Comparison of ENCODE assay signal across 10 mouse cellular contexts in genomic region chr2:172216163-172216915, GRCm38 (mm10). TPM values are rescaled to one million over a fixed set of nuclear protein-coding genes. Genes with fewer than 3 reads are reported as not detected.
DNase-seq lines count a peak whose midpoint lies in the region; ATAC-seq and TF ChIP-seq lines count a peak whose summit lies in the region.
"Had no signal": no experiment of that assay in that cellular context is flagged by ENCODE, and none has a peak within 500 bp of the region (broad histone marks: within the 10 kb centered on the region; RNA-seq: fewer than 3 reads in every experiment).

No protein-coding gene starts in this region.

- H3K4me2 ChIP-seq in forebrain, embryonic 11.5 days (ENCODE audit: low read depth, low read length, severe bottlenecking): no peak overlapping the region
- H3K4me2 ChIP-seq: neural tube, embryonic 15.5 days had no signal

- intact Hi-C loops in gastrocnemius, adult 2 months (cut with DNase I): loop anchor here (10.0 kb wide), 1 partner anchor 1302 kb away; no protein-coding TSS in a partner anchor

- TF ChIP-seq POLR2A in testis, adult 2 months (IDR thresholded peaks at IDR 0.05; ENCODE audit: control insufficient read depth, low read depth, low read length): no peak
- TF ChIP-seq POLR2A in lung, adult 2 months (IDR thresholded peaks at IDR 0.05; ENCODE audit: borderline replicate concordance, extremely low read depth, low read depth, low read length): no peak

- H3K27me3 ChIP-seq in forebrain, embryonic 11.5 days (ENCODE audit: control insufficient read depth, insufficient read depth, low read length): no peaks in the 10 kb centered on the region
- no peaks in the 10 kb centered on the region for H3K27me3 ChIP-seq in forebrain, embryonic 10.5 days (ENCODE audit: poor library complexity, severe bottlenecking)
- H3K27me3 ChIP-seq in testis, adult 2 months (ENCODE audit: control insufficient read depth, insufficient read depth, low read length): no peaks in the 10 kb centered on the region

- no peak overlapping the region for H3K9ac ChIP-seq in forebrain, embryonic 11.5 days (ENCODE audit: low read length)
- H3K9ac ChIP-seq: liver, embryonic 14.5 days; neural tube, embryonic 15.5 days had no signal

- no peaks in the 10 kb centered on the region for H3K9me3 ChIP-seq in forebrain, embryonic 11.5 days (ENCODE audit: control insufficient read depth, low read length)
- H3K9me3 ChIP-seq in forebrain, embryonic 10.5 days: no peaks in the 10 kb centered on the region
- H3K9me3 ChIP-seq: neural tube, embryonic 15.5 days had no signal

- DNase-seq in forebrain, embryonic 11.5 days (ENCODE audit: low spot score): peak; percentile 51
- no peak for DNase-seq in forebrain, embryonic 10.5 days (ENCODE audit: extremely low spot score, low spot score)
- no peak for DNase-seq in testis, postnatal 10 days (ENCODE audit: low spot score)
- DNase-seq in lung, adult 2 months: peak; percentile 19
- no peak for DNase-seq in ovary, postnatal 10 days (ENCODE audit: low spot score)
- no peak for DNase-seq in gastrocnemius, adult 2 months

- peak; percentile 31; the same call in 1 of the 2 replicates for ATAC-seq in forebrain, embryonic 11.5 days (replicated peaks; ENCODE audit: low FRiP score)

- no peaks in the 10 kb centered on the region for H3K36me3 ChIP-seq in forebrain, embryonic 11.5 days (ENCODE audit: control insufficient read depth, insufficient read depth, low read length)
- no peaks in the 10 kb centered on the region for H3K36me3 ChIP-seq in forebrain, embryonic 10.5 days (replicated peaks)
- H3K36me3 ChIP-seq in testis, adult 2 months (ENCODE audit: control insufficient read depth, insufficient read depth, low read length): no peaks in the 10 kb centered on the region
- H3K36me3 ChIP-seq: neural tube, embryonic 15.5 days had no signal

- no peak overlapping the region for H3K27ac ChIP-seq in forebrain, embryonic 11.5 days (ENCODE audit: low read depth, low read length)
- no peak overlapping the region for H3K27ac ChIP-seq in forebrain, embryonic 10.5 days
- no peak overlapping the region for H3K27ac ChIP-seq in testis, adult 2 months (ENCODE audit: control insufficient read depth, insufficient read depth, low read depth, low read length)
- H3K27ac ChIP-seq in gastrocnemius, adult 2 months: no peak overlapping the region
- H3K27ac ChIP-seq: liver, embryonic 14.5 days; neural tube, embryonic 15.5 days; stomach, postnatal 0 days had no signal

- H3K4me3 ChIP-seq in forebrain, embryonic 11.5 days (ENCODE audit: low read depth, low read length): no peak overlapping the region
- no peak overlapping the region for H3K4me3 ChIP-seq in forebrain, embryonic 10.5 days
- H3K4me3 ChIP-seq in testis, adult 2 months (ENCODE audit: control insufficient read depth, low read depth, low read length): peak overlapping the region; percentile 17; the same call in 1 of the 2 replicates
- no peak overlapping the region for H3K4me3 ChIP-seq in lung, adult 2 months (replicated peaks; ENCODE audit: extremely low read depth, low read depth, low read length)
- no peak overlapping the region for H3K4me3 ChIP-seq in gastrocnemius, adult 2 months
- H3K4me3 ChIP-seq: neural tube, embryonic 15.5 days had no signal

- no peaks in the 10 kb centered on the region for H3K4me1 ChIP-seq in forebrain, embryonic 11.5 days (replicated peaks; ENCODE audit: control insufficient read depth, insufficient read depth, low read length)
- peaks cover 5% of the 10 kb centered on the region for H3K4me1 ChIP-seq in forebrain, embryonic 10.5 days
- H3K4me1 ChIP-seq in testis, adult 2 months (ENCODE audit: control insufficient read depth, insufficient read depth, low read length): peaks cover 2% of the 10 kb centered on the region; the same call in 1 of the 2 replicates
- no peaks in the 10 kb centered on the region for H3K4me1 ChIP-seq in lung, adult 2 months (ENCODE audit: control insufficient read depth, insufficient read depth, low read length)

- no peak for TF ChIP-seq CTCF in testis, adult 2 months (IDR thresholded peaks at IDR 0.05; ENCODE audit: control insufficient read depth, insufficient read depth, insufficient replicate concordance, low read depth, low read length)
- no peak for TF ChIP-seq CTCF in lung, adult 2 months (IDR thresholded peaks at IDR 0.05; ENCODE audit: insufficient read depth, low read length)
- TF ChIP-seq CTCF in gastrocnemius, adult 2 months (IDR thresholded peaks at IDR 0.05): no peak

- WGBS in forebrain, embryonic 11.5 days: 73% methylated on average over 17 of the region's 17 CpGs
- 72% methylated on average over 17 of the region's 17 CpGs for WGBS in forebrain, embryonic 10.5 days
- 46% methylated on average over 17 of the region's 17 CpGs for WGBS in lung, adult 2 months

RNA-seq across cellular contexts. Expression of gene Mc3r, which starts 32.0 kb away (rescaled TPM):
- polyA plus RNA-seq in forebrain, embryonic 11.5 days (2014; fragmentation: Nextera tagmentation; extraction: Ambion mirVana): 0.09 TPM in 1 of 2 replicates, not detected in the other
- polyA plus RNA-seq in forebrain, embryonic 10.5 days (2016; fragmentation: Nextera tagmentation; extraction: Ambion mirVana): 0.10 TPM in 1 of 2 replicates, not detected in the other
- not detected in 2 replicates for polyA plus RNA-seq in testis, adult 2 months (2012; rRNA removed)
- not detected in 2 replicates for polyA plus RNA-seq in lung, adult 2 months (2012; rRNA removed)
- total RNA-seq in gastrocnemius, adult 2 months (2021): not detected
- polyA plus RNA-seq: liver, embryonic 14.5 days; stomach, postnatal 0 days had no signal

Comparison
In these comparisons a context has a peak if more than half of its experiments do, and no peak if none do; other contexts are left out.
1. DNase-seq: peak in forebrain, embryonic 11.5 days (single experiment) and lung, adult 2 months (single experiment); none in forebrain, embryonic 10.5 days (single experiment), testis, postnatal 10 days (single experiment), ovary, postnatal 10 days (single experiment) and gastrocnemius, adult 2 months (single experiment).